In genomic region chr6:119237427-119237989, GRCm38 (mm10) we compare ENCODE assay signal across 9 mouse cellular contexts. TPM values are rescaled to one million over a fixed set of nuclear protein-coding genes. Genes with fewer than 3 reads are reported as not detected.
DNase-seq lines count a peak whose midpoint lies in the region; ATAC-seq and TF ChIP-seq lines count a peak whose summit lies in the region.
"Had no signal": no experiment of that assay in that cellular context is flagged by ENCODE, and none has a peak within 500 bp of the region (broad histone marks: within the 10 kb centered on the region; RNA-seq: fewer than 3 reads in every experiment).

No protein-coding gene starts in this region.

- peak; percentile 33 for TF ChIP-seq CTCF in hindbrain, postnatal 0 days (IDR thresholded peaks at IDR 0.05; ENCODE audit: low read depth)
- TF ChIP-seq CTCF in thymus, adult 2 months (IDR thresholded peaks at IDR 0.05; ENCODE audit: borderline replicate concordance, control insufficient read depth, extremely low read depth, insufficient read depth, low read length, poor library complexity), result no peak

- DNase-seq in heart, embryonic 10.5 days (ENCODE audit: low spot score), result peak; percentile 72
- no peak for DNase-seq in heart, postnatal 25 days (ENCODE audit: low spot score)
- peak; percentile 68 for DNase-seq in testis, postnatal 10 days (ENCODE audit: low spot score)
- DNase-seq in testis, postnatal 14 days (ENCODE audit: low spot score), result no peak
- peak; percentile 89 for DNase-seq in hindbrain, postnatal 0 days (ENCODE audit: low spot score)
- DNase-seq in lung, postnatal 14 days, result peak; percentile 60
- DNase-seq in thymus, adult 2 months, result no peak
- no peak for DNase-seq in embryo, embryonic 9.5 days (ENCODE audit: extremely low spot score)

- peak; percentile 93 for ATAC-seq in hindbrain, postnatal 0 days

- peaks cover 17% of the 10 kb centered on the region; the same call in 1 of the 2 replicates for H3K4me1 ChIP-seq in heart, embryonic 10.5 days
- peaks cover 28% of the 10 kb centered on the region for H3K4me1 ChIP-seq in hindbrain, postnatal 0 days (ENCODE audit: insufficient read depth, low read length)
- H3K4me1 ChIP-seq in thymus, adult 2 months (replicated peaks; ENCODE audit: control insufficient read depth, insufficient read depth, low read length), result no peaks in the 10 kb centered on the region

- no peak overlapping the region for H3K9ac ChIP-seq in hindbrain, postnatal 0 days (replicated peaks; ENCODE audit: low read length)

- H3K4me2 ChIP-seq in hindbrain, postnatal 0 days (ENCODE audit: low read depth, low read length), result no peak overlapping the region

- H3K9me3 ChIP-seq in heart, embryonic 10.5 days, result no peaks in the 10 kb centered on the region
- no peaks in the 10 kb centered on the region for H3K9me3 ChIP-seq in hindbrain, postnatal 0 days (ENCODE audit: low read length)

- no peak overlapping the region for H3K27ac ChIP-seq in heart, embryonic 10.5 days
- peak overlapping the region; percentile 70 for H3K27ac ChIP-seq in hindbrain, postnatal 0 days
- H3K27ac ChIP-seq in thymus, adult 2 months (ENCODE audit: control insufficient read depth, insufficient read depth, low read length), result no peak overlapping the region

- no peak for TF ChIP-seq POLR2A in thymus, adult 2 months (IDR thresholded peaks at IDR 0.05; ENCODE audit: control insufficient read depth, extremely low read depth, insufficient read depth, low read length, poor library complexity)

- 70% methylated on average over 8 of the region's 8 CpGs for whole genome bisulfite sequencing in heart, embryonic 10.5 days
- 28% methylated on average over 8 of the region's 8 CpGs for WGBS in hindbrain, postnatal 0 days
- 81% methylated on average over 8 of the region's 8 CpGs for WGBS in thymus, adult 2 months

- H3K27me3 ChIP-seq in heart, embryonic 10.5 days (ENCODE audit: insufficient read depth, poor library complexity, severe bottlenecking), result peaks cover 11% of the 10 kb centered on the region; the same call in 1 of the 2 replicates
- H3K27me3 ChIP-seq in hindbrain, postnatal 0 days (ENCODE audit: insufficient read depth, low read length), result no peaks in the 10 kb centered on the region
- no peaks in the 10 kb centered on the region for H3K27me3 ChIP-seq in thymus, adult 2 months (ENCODE audit: control insufficient read depth, insufficient read depth, low read length)

- no peaks in the 10 kb centered on the region for H3K36me3 ChIP-seq in heart, embryonic 10.5 days
- no peaks in the 10 kb centered on the region for H3K36me3 ChIP-seq in hindbrain, postnatal 0 days (ENCODE audit: insufficient read depth, low read length)
- H3K36me3 ChIP-seq in thymus, adult 2 months (ENCODE audit: control insufficient read depth, insufficient read depth, low read length), result no peaks in the 10 kb centered on the region

- intact Hi-C loops in heart, postnatal 25 days (cut with DNase I), result no loop called here

- no peak overlapping the region for H3K4me3 ChIP-seq in heart, embryonic 10.5 days
- no peak overlapping the region for H3K4me3 ChIP-seq in hindbrain, postnatal 0 days (ENCODE audit: low read length)
- H3K4me3 ChIP-seq in thymus, adult 2 months (ENCODE audit: control insufficient read depth, insufficient read depth, low read length), result no peak overlapping the region

RNA-seq across cellular contexts. Expression of gene Cacna2d4, which starts 1.2 kb away (rescaled TPM):
- polyA plus RNA-seq in heart, embryonic 10.5 days (2016; fragmentation: Nextera tagmentation; extraction: Ambion mirVana), result not detected in 2 replicates
- not detected for total RNA-seq in heart, postnatal 25 days (2021)
- total RNA-seq in hindbrain, postnatal 0 days (2014; rRNA removed), result 0.29 and 2.6 TPM in 2 replicates
- polyA plus RNA-seq in hindbrain, postnatal 0 days (2015; fragmentation: Nextera tagmentation; extraction: Ambion mirVana), result 1.0 and 1.2 TPM in 2 replicates
- 32.8 and 34.8 TPM in 2 replicates for polyA plus RNA-seq in thymus, adult 2 months (2012; rRNA removed)
- polyA plus RNA-seq: intestine, embryonic 14.5 days had no signal

RNA-seq across cellular contexts. Expression of gene Cacna1c, which starts 41.3 kb away (rescaled TPM):
- 31.3 and 57.0 TPM in 2 replicates for polyA plus RNA-seq in heart, embryonic 10.5 days (2016; fragmentation: Nextera tagmentation; extraction: Ambion mirVana)
- total RNA-seq in heart, postnatal 25 days (2021), result 100 to 1,000 TPM; 182 to 191 TPM
- 33.0 and 39.4 TPM in 2 replicates for total RNA-seq in hindbrain, postnatal 0 days (2014; rRNA removed)
- 3.7 and 5.1 TPM in 2 replicates for polyA plus RNA-seq in hindbrain, postnatal 0 days (2015; fragmentation: Nextera tagmentation; extraction: Ambion mirVana)
- 0.66 and 4.8 TPM in 2 replicates for polyA plus RNA-seq in thymus, adult 2 months (2012; rRNA removed)

Comparison
In these comparisons a context has a peak if more than half of its experiments do, and no peak if none do; other contexts are left out.
1. DNase-seq: peak in heart, embryonic 10.5 days (single experiment), testis, postnatal 10 days (single experiment), hindbrain, postnatal 0 days (single experiment) and lung, postnatal 14 days (single experiment); none in heart, postnatal 25 days (single experiment), testis, postnatal 14 days (single experiment), thymus, adult 2 months (single experiment) and embryo, embryonic 9.5 days (single experiment).
2. RNA of gene Cacna2d4, which starts 1.2 kb away (polyA plus RNA-seq): 32.8 to 34.8 TPM in thymus, adult 2 months; 1.0 to 1.2 TPM in hindbrain, postnatal 0 days and not detected in heart, embryonic 10.5 days; every median in the first group is over 10 times any median in the second.